Mouse (Mus musculus) thymus, adult 2 months (tissue): ENCODE results near the gene Mei1.
"Not testable (repeated sequence)": the region's sequence is repeated elsewhere in the genome, so short reads cannot be mapped to it uniquely, and the experiment has no call there.

Source experiments
- CTCF ChIP-seq: fragments of 200-500 bp; IDR thresholded peaks from 2 replicates; pipeline ENCODE4 v1.5.1; 2012; ENCODE audit warnings: mild to moderate bottlenecking, control low read depth, low read length, moderate library complexity, borderline replicate concordance; ENCODE audit not compliant: control insufficient read depth, poor library complexity, insufficient read depth; ENCODE audit errors: extremely low read depth
- POLR2A ChIP-seq: fragments of 200-500 bp; IDR thresholded peaks from 2 replicates; pipeline ENCODE4 v1.6.1; 2012; ENCODE audit warnings: mild to moderate bottlenecking, low read length, control low read depth, moderate library complexity; ENCODE audit not compliant: control insufficient read depth, poor library complexity, insufficient read depth; ENCODE audit errors: extremely low read depth

DNA sequence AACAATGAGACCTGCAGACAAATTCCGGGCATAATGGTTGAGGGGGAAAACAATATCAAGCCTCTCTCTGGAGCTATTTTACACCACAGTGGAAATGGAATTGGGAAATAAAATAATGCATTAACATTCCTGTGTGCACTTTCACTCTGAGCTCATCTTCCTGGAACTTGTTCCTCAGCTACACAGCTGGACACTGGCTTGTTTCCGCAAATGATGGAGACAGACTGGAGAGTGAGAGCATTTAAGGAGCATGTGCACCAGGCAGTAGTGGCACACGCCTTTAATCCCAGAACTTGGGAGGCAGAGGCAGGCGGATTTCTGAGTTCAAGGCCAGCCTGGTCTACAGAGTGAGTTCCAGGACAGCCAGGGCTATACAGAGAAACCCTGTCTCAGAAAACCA, 56.9 kb downstream of the Mei1 start:
- not testable (repeated sequence) for TF ChIP-seq CTCF, POLR2A
